Mouse (Mus musculus) T-cell, adult 2 months (primary cell): Measurements from ENCODE around the gene March8.

Experiments
- DNase-seq: peaks from one replicate; pipeline ENCODE4 v3.0.0; 2022; ENCODE audit warnings: low spot score

The March8 gene

GRCm38 (mm10) chr6:116407956-116408657, 70.3 kb downstream of the March8 start:
- no peak for DNase-seq

GRCm38 (mm10) chr6:116410436-116410835, 72.6 kb downstream of the March8 start:
- no peak for DNase-seq

- no peak for DNase-seq
These were observed 73.9 kb downstream of the March8 start for GRCm38 (mm10) chr6:116411716-116412115.

- no peak for DNase-seq
These were observed 74.9 kb downstream of the March8 start for GRCm38 (mm10) chr6:116412546-116413325.

GRCm38 (mm10) chr6:116415126-116415676, 77.4 kb downstream of the March8 start:
- no peak for DNase-seq

GRCm38 (mm10) chr6:116416000-116416552, 78.3 kb downstream of the March8 start:
- DNase-seq, result no peak

GRCm38 (mm10) chr6:116417518-116418315, 79.9 kb downstream of the March8 start:
- DNase-seq, result no peak

GRCm38 (mm10) chr6:116418487-116418886, 80.7 kb downstream of the March8 start:
- DNase-seq, result no peak

GRCm38 (mm10) chr6:116419699-116420098, 81.9 kb downstream of the March8 start:
- no peak for DNase-seq

GRCm38 (mm10) chr6:116420271-116420670, 82.4 kb downstream of the March8 start:
- DNase-seq, result no peak

- DNase-seq, result no peak
These were observed 85.2 kb downstream of the March8 start for GRCm38 (mm10) chr6:116422991-116423390.

- no peak for DNase-seq
These were observed 85.8 kb downstream of the March8 start for GRCm38 (mm10) chr6:116423664-116424063.

- no peak for DNase-seq
These were observed 89.7 kb downstream of the March8 start for GRCm38 (mm10) chr6:116427552-116427951.

GRCm38 (mm10) chr6:116428282-116428681, 90.5 kb downstream of the March8 start:
- no peak for DNase-seq

GRCm38 (mm10) chr6:116438864-116439263, 101.0 kb downstream of the March8 start:
- no peak for DNase-seq

GRCm38 (mm10) chr6:116439531-116439930, 101.7 kb downstream of the March8 start:
- no peak for DNase-seq

GRCm38 (mm10) chr6:116440447-116440846, 102.6 kb downstream of the March8 start:
- no peak for DNase-seq

- no peak for DNase-seq
These were observed 103.0 kb downstream of the March8 start for GRCm38 (mm10) chr6:116440849-116441248.

- DNase-seq, result no peak
These were observed 118.0 kb downstream of the March8 start for GRCm38 (mm10) chr6:116455781-116456180.

GRCm38 (mm10) chr6:116456482-116456881, 118.7 kb downstream of the March8 start:
- no peak for DNase-seq

GRCm38 (mm10) chr6:116458728-116459127, 120.9 kb downstream of the March8 start:
- no peak for DNase-seq
